Comparison of ENCODE assay signal across 24 mouse cellular contexts in genomic region chr2:125829924-125830323, GRCm38 (mm10).
"Had no signal": no experiment of that assay in that cellular context is flagged by ENCODE, and none has a peak within 500 bp of the region (broad histone marks: within the 10 kb centered on the region; RNA-seq: fewer than 3 reads in every experiment).

No protein-coding gene starts in this region.

- H3K27ac ChIP-seq: gastrocnemius, adult 2 months; heart, embryonic 10.5 days; hindbrain, embryonic 10.5 days; hindbrain, embryonic 13.5 days; layer of hippocampus, adult 2 months; left cerebral cortex, adult 2 months; limb, embryonic 13.5 days; limb, embryonic 15.5 days; liver, embryonic 12.5 days; liver, embryonic 14.5 days had no signal

- H3K27me3 ChIP-seq: heart, embryonic 12.5 days; hindbrain, embryonic 13.5 days; limb, embryonic 13.5 days; limb, embryonic 15.5 days; liver, embryonic 12.5 days had no signal

- H3K9ac ChIP-seq: heart, embryonic 12.5 days; hindbrain, embryonic 13.5 days; limb, embryonic 13.5 days; limb, embryonic 15.5 days; liver, embryonic 12.5 days; liver, embryonic 14.5 days had no signal

- DNase-seq: gastrocnemius, adult 2 months; gastrocnemius, postnatal 10 days; gastrocnemius, postnatal 25 days; heart, adult 18-20 months; heart, postnatal 10 days; heart, postnatal 4 days; kidney, adult 18-20 months; kidney, adult 8-10 months; kidney, postnatal 10 days; kidney, postnatal 25 days; kidney, postnatal 4 days; left cerebral cortex, postnatal 4 days had no signal

- H3K4me3 ChIP-seq: gastrocnemius, adult 2 months; heart, embryonic 10.5 days; heart, embryonic 12.5 days; hindbrain, embryonic 10.5 days; hindbrain, embryonic 13.5 days; layer of hippocampus, adult 2 months; left cerebral cortex, adult 2 months; limb, embryonic 13.5 days; limb, embryonic 15.5 days; liver, embryonic 12.5 days had no signal

- H3K4me1 ChIP-seq: heart, embryonic 10.5 days; heart, embryonic 12.5 days; hindbrain, embryonic 10.5 days; hindbrain, embryonic 13.5 days; limb, embryonic 13.5 days; limb, embryonic 15.5 days; liver, embryonic 12.5 days had no signal

- H3K9me3 ChIP-seq: heart, embryonic 10.5 days; heart, embryonic 12.5 days; hindbrain, embryonic 10.5 days; hindbrain, embryonic 13.5 days; limb, embryonic 13.5 days; limb, embryonic 15.5 days; liver, embryonic 12.5 days had no signal

- H3K4me2 ChIP-seq: heart, embryonic 12.5 days; hindbrain, embryonic 13.5 days; limb, embryonic 13.5 days; limb, embryonic 15.5 days; liver, embryonic 12.5 days had no signal

- ATAC-seq: hindbrain, embryonic 16.5 days; intestine, postnatal 0 days; liver, embryonic 12.5 days had no signal
